Mouse (Mus musculus) hindbrain, embryonic 15.5 days (tissue): Measurements from ENCODE around the gene Nprl2. TPM values are rescaled to one million over a fixed set of nuclear protein-coding genes. Genes with fewer than 3 reads are reported as not detected.

Experiments
- ATAC-seq: fragments of 200-750 bp; cut with Nextera tagmentation; 2 replicates; pipeline ENCODE4 v1.8.0; 2017; ENCODE audit warnings: low read depth, moderate number of reproducible peaks, moderate TSS enrichment; ENCODE audit not compliant: low FRiP score
- H3K27ac ChIP-seq: fragments of 300-500 bp; sonication (generic); replicated peaks from 2 replicates; pipeline ENCODE4 v1.5.1; 2015; ENCODE audit warnings: mild to moderate bottlenecking, inconsistent platforms
- H3K27me3 ChIP-seq: fragments of 300-500 bp; sonication (generic); 2 replicates; pipeline ENCODE4 v1.6.1; 2015; ENCODE audit warnings: control low read depth, inconsistent platforms
- H3K36me3 ChIP-seq: fragments of 300-500 bp; sonication (generic); 2 replicates; pipeline ENCODE4 v1.6.1; 2015; ENCODE audit warnings: control low read depth, inconsistent platforms
- H3K4me1 ChIP-seq: fragments of 300-500 bp; sonication (generic); replicated peaks from 2 replicates; pipeline ENCODE4 v1.6.1; 2015; ENCODE audit warnings: control low read depth, inconsistent platforms
- H3K4me2 ChIP-seq: fragments of 300-500 bp; sonication (generic); 2 replicates; pipeline ENCODE4 v1.6.1; 2015; ENCODE audit warnings: moderate library complexity, mild to moderate bottlenecking, inconsistent platforms
- H3K4me3 ChIP-seq: fragments of 300-500 bp; sonication (generic); 2 replicates; pipeline ENCODE4 v1.5.1; 2015; ENCODE audit warnings: mild to moderate bottlenecking, inconsistent platforms
- H3K9ac ChIP-seq: fragments of 300-500 bp; sonication (generic); 2 replicates; pipeline ENCODE4 v1.6.1; 2015; ENCODE audit warnings: inconsistent platforms
- H3K9me3 ChIP-seq: fragments of 300-500 bp; sonication (generic); 2 replicates; pipeline ENCODE4 v1.6.1; 2016; ENCODE audit warnings: control low read depth, inconsistent platforms
- WGBS: fragments of 180-500 bp; shearing (Covaris S2); methylation state at CpG from one replicate; pipeline ENCODE4 v1.1.7; 2015; 5-methylcytosine and 5-hydroxymethylcytosine counted together
- polyA plus RNA-seq: library from polyadenylated mRNA; unstranded; fragments of >200 nt; fragmentation: Nextera tagmentation; extraction: Ambion mirVana; gene quantifications from 2 replicates; pipeline ENCODE4 v1.2.1, GENCODE M21; 2015

Gene Nprl2
- polyA plus RNA-seq, 1 experiment from 2014 or later: 70.2 TPM

GRCm38 (mm10) chr9:107586974-107587832, 45.2 kb downstream of the Nprl2 start, which contains the start of gene Ifrd2:
Gene Ifrd2, plus strand, starts transcription at chr9:107587642.
- Histone ChIP-seq H3K4me3 (peak within 1 kb of the TSS; percentile 75), H3K4me2 (peak within 1 kb of the TSS; percentile 80), H3K27ac (no peak within 1 kb of the TSS), H3K27me3 (no peaks in the 10 kb centered on the region), H3K4me1 (peaks cover 14% of the 10 kb centered on the region), H3K9ac (peak within 1 kb of the TSS; percentile 45), H3K36me3 (peaks cover 13% of the 10 kb centered on the region), H3K9me3 (no peaks in the 10 kb centered on the region)
- ATAC-seq: peak; percentile 98
- 14% methylated on average over 43 of the region's 46 CpGs for WGBS

- Histone ChIP-seq H3K4me3 (peak overlapping the region; percentile 75), H3K4me2 (peak overlapping the region; percentile 80), H3K4me1 (peaks cover 14% of the 10 kb centered on the region), H3K9ac (peak overlapping the region; percentile 45), H3K36me3 (peaks cover 14% of the 10 kb centered on the region), H3K9me3 (no peaks in the 10 kb centered on the region), H3K27ac (no peak overlapping the region), H3K27me3 (no peaks in the 10 kb centered on the region)
- ATAC-seq: no peak; the same call in 1 of the 2 replicates
- 7% methylated on average over 33 of the region's 33 CpGs for WGBS
Measured at GRCm38 (mm10) chr9:107587833-107588639, 46.0 kb downstream of the Nprl2 start.

GRCm38 (mm10) chr9:107590058-107590772, 48.2 kb downstream of the Nprl2 start:
- ATAC-seq: no peak
- H3K9me3 ChIP-seq: no peaks in the 10 kb centered on the region
- WGBS: 90% methylated on average over 25 of the region's 25 CpGs

GRCm38 (mm10) chr9:107590773-107591060, 48.7 kb downstream of the Nprl2 start:
- Histone ChIP-seq H3K9me3 (no peaks in the 10 kb centered on the region), H3K27ac (no peak overlapping the region), H3K27me3 (no peaks in the 10 kb centered on the region), H3K4me2 (no peak overlapping the region), H3K36me3 (peaks cover 17% of the 10 kb centered on the region), H3K9ac (no peak overlapping the region), H3K4me1 (peaks cover 19% of the 10 kb centered on the region), H3K4me3 (no peak overlapping the region)
- ATAC-seq: no peak
- 97% methylated on average over 6 of the region's 6 CpGs for WGBS

More at GRCm38 (mm10) chr9:107590058-107590772, 48.2 kb downstream of the Nprl2 start:
- Histone ChIP-seq H3K4me3 (no peak overlapping the region), H3K4me2 (no peak overlapping the region), H3K27ac (no peak overlapping the region), H3K9ac (no peak overlapping the region), H3K27me3 (no peaks in the 10 kb centered on the region), H3K4me1 (peaks cover 19% of the 10 kb centered on the region), H3K36me3 (peaks cover 17% of the 10 kb centered on the region)

GRCm38 (mm10) chr9:107593101-107593976, 51.3 kb downstream of the Nprl2 start:
- Histone ChIP-seq H3K27ac (peak overlapping the region; percentile 21; the same call in 1 of the 2 replicates), H3K27me3 (no peaks in the 10 kb centered on the region), H3K9ac (no peak overlapping the region), H3K4me1 (peaks cover 14% of the 10 kb centered on the region), H3K36me3 (peaks cover 17% of the 10 kb centered on the region), H3K4me2 (no peak overlapping the region), H3K9me3 (no peaks in the 10 kb centered on the region), H3K4me3 (no peak overlapping the region)
- ATAC-seq: no peak; the same call in 1 of the 2 replicates
- WGBS: 76% methylated on average over 11 of the region's 11 CpGs

- Histone ChIP-seq H3K9me3 (no peaks in the 10 kb centered on the region), H3K4me1 (0 out of 2 replicates have a peak, but pooled peaks cover 7% of the 10 kb centered on the region), H3K27me3 (no peaks in the 10 kb centered on the region), H3K4me3 (no peak overlapping the region), H3K4me2 (no peak overlapping the region), H3K27ac (no peak overlapping the region), H3K36me3 (peaks cover 17% of the 10 kb centered on the region), H3K9ac (no peak overlapping the region)
- ATAC-seq: no peak
- WGBS: 81% methylated on average over 8 of the region's 8 CpGs
Measured at GRCm38 (mm10) chr9:107594281-107595062, 52.4 kb downstream of the Nprl2 start.

Other genes starting within 250 kb of the Nprl2 start
- 10.9 and 13.7 TPM in 2 replicates for gene Cish, start 246.2 kb upstream of the Nprl2 start, polyA plus RNA-seq
- 15.2 and 17.2 TPM in 2 replicates for gene Hemk1, start 203.9 kb upstream of the Nprl2 start, polyA plus RNA-seq
- 9.1 and 9.4 TPM in 2 replicates for gene 6430571L13Rik, start 201.6 kb upstream of the Nprl2 start, polyA plus RNA-seq
- gene Cacna2d2, start 142.6 kb upstream of the Nprl2 start, polyA plus RNA-seq: 7.7 and 10.7 TPM in 2 replicates
- gene Tmem115, start 8.3 kb upstream of the Nprl2 start, polyA plus RNA-seq: 48.1 and 48.5 TPM in 2 replicates
- gene Cyb561d2, start within 50 bp of the Nprl2 start, polyA plus RNA-seq: 45.3 and 47.3 TPM in 2 replicates
- 3.4 and 4.3 TPM in 2 replicates for gene Zmynd10, start 5.1 kb downstream of the Nprl2 start, polyA plus RNA-seq
- 43.6 and 43.9 TPM in 2 replicates for gene Rassf1, start 9.3 kb downstream of the Nprl2 start, polyA plus RNA-seq
- 119 and 129 TPM in 2 replicates for gene Tusc2, start 21.0 kb downstream of the Nprl2 start, polyA plus RNA-seq
- 65.8 and 67.4 TPM in 2 replicates for gene Hyal2, start 25.7 kb downstream of the Nprl2 start, polyA plus RNA-seq
- gene Hyal1, start 34.7 kb downstream of the Nprl2 start, polyA plus RNA-seq: 7.5 and 8.4 TPM in 2 replicates
- gene Naa80, start 36.7 kb downstream of the Nprl2 start, polyA plus RNA-seq: 17.6 and 19.5 TPM in 2 replicates
- 1.8 and 2.2 TPM in 2 replicates for gene Hyal3, start 38.6 kb downstream of the Nprl2 start, polyA plus RNA-seq
- gene Ifrd2, start 45.4 kb downstream of the Nprl2 start, polyA plus RNA-seq: 16.3 and 17.3 TPM in 2 replicates
- 4.6 and 5.1 TPM in 2 replicates for gene Sema3b, start 67.0 kb downstream of the Nprl2 start, polyA plus RNA-seq
- gene Gnai2, start 93.1 kb downstream of the Nprl2 start, polyA plus RNA-seq: 332 and 343 TPM in 2 replicates
- 41.4 and 43.3 TPM in 2 replicates for gene Slc38a3, start 127.3 kb downstream of the Nprl2 start, polyA plus RNA-seq
- 2.0 and 3.6 TPM in 2 replicates for gene Gnat1, start 137.5 kb downstream of the Nprl2 start, polyA plus RNA-seq
- gene Sema3f, start 168.2 kb downstream of the Nprl2 start, polyA plus RNA-seq: 14.0 and 18.5 TPM in 2 replicates
- gene Rbm5, start 228.8 kb downstream of the Nprl2 start, polyA plus RNA-seq: 230 and 247 TPM in 2 replicates